Mouse (Mus musculus) c-Kit-positive CD71-positive TER-119-positive erythroid progenitor cells, embryonic 14.5 days (primary cell): Measurements from ENCODE around the gene Tbpl2.

Experiments used
- DNase-seq: peaks from one replicate; pipeline ENCODE4 v3.0.0-alpha.2; 2013; ENCODE audit warnings: low spot score

Gene Tbpl2

DNA sequence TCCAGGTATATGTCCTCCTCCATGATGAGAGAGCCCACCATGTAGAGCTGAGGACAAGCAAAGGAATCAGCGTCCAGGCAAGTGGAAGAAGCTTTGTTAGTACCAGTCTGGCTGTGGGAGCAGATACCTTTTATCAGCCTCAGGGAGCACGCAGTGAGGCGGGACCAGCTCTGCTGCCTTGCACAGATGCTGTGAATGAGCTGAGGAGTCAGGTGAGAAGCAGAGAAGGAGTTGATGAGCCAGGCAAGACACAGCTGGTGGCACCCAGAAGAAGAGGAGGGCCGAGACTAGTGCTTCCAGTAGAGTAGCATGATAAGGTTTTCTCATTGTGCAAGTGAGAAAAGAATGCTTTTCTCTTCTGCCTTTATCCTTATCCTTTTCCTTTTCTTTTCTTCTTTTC, at the start of gene Tbpl2:
Gene Tbpl2, minus strand, starts transcription at position 101 of the 400 bp plus-strand sequence.
- DNase-seq = no peak

DNA sequence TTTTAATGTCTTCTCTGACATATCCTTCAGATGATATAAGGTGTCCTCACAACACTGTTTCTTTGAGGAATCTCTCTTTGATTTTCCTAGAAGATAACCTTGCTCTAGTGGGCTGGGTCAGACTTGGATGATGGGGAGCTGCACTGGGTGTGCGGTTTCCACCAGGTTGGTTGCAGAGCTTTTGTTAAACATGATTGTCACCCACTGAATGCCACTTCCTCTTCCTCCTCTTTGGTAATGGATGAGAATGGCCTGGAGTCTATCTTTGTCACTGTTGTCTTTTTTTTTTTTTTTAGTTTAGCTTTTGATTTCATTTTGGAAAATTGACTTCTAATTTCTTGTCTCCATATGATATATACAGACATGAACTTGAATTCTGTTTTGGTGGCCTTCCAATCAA, 38.0 kb upstream of the Tbpl2 start:
- no peak for DNase-seq

DNA sequence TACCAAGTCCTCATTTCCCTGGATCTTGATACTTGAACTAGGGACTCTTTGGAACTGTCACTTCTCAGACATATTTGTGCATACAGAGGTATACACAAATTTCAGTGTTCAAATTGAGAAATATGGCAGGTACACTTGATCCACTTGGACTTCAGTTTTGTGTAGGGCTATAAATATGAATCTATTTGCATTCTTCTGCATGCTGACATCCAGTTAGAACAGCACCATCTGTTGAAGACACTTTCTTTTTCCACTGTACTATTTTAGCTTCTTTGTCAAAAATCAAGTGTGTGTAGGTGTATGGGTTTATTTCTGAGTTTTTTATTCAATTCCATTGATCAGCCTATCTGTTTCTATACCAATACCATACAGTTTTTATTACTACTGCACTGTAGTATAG, 12.7 kb upstream of the Tbpl2 start:
- no peak for DNase-seq

DNA sequence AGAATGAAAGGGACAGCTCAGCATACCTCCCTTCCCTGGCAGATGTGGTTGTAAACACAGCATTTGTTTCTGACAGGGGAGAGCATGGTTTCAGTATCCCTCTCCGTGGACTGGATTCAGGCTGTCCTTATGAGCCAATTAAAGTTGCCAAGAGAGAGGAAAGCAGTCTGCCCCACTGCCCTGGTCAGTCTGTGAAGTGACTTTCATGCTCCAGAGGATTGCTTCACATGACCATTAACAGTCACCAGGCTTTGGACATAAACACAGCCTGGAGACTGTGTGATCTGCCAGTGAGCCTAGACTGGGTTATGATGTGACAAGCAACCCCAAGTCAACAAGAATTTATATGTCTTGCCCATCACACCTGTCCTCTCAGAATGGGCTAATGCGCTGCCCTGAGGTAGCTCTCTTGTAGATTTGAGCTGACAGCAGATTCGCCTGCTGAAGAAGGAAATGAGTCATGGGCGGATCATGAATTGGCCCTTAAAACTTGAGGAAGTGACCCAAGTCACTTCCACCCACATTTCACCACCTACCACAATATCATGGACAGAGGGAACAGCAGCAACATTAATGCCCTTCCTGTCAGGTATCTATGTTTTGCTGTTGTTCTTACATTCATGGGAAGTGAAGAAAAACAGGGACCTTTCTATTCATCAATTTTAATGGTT, 7.4 kb upstream of the Tbpl2 start:
- no peak for DNase-seq

GRCm38 (mm10) chr2:24090921-24091320, 5.5 kb downstream of the Tbpl2 start:
- DNase-seq = no peak

DNA sequence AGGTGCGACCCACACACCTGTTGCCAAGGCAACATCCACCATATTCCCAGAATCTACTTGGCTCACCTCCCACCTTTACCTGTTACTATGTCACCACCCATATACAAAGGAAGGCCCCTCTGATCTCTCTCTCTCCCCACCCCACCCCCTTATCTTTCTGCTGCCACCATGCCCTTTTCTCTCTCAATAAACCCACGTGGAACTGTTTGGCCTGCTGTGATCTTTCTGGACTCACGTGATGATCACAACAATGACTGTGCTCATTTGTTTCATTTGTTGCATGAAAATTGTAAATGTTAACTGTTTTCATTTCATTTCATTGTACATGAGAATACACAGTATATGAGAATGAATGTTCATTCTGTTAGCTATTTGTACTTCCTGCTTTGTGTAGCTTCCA, 45.9 kb downstream of the Tbpl2 start:
- DNase-seq = no peak

DNA sequence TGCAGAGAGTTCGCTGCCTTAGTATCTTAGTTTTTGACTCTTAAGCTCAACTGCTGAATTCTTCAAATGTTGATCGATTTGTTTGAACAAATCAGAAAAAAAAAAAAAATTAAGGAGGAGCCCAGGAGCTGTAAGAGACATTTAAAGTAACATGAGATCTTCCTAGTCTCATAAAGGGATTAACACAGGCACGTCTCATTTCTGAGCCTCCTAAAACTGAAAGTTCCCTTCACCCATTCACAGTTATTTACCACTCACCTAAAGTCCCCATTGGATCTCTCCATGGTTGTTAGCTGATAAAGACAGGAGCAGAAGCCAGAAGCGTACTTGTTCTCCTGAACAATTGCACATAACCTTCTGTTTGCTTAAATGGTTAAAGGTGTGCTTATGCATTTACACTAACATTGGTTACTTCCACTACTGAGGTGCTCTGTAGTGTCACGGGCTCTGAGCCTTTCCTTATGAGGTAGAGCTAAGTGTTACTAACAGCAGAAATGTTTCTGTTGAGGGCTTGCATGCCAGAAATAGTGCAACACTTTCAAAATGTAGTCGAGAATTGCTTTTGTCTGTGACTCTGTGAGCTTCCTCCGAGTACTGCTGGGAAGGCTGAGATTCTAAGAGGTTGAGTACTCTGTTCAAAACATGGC, 46.9 kb downstream of the Tbpl2 start, which contains the start of gene Hnmt:
Gene Hnmt, minus strand, starts transcription at position 51 of the 647 bp plus-strand sequence.
- no peak for DNase-seq

DNA sequence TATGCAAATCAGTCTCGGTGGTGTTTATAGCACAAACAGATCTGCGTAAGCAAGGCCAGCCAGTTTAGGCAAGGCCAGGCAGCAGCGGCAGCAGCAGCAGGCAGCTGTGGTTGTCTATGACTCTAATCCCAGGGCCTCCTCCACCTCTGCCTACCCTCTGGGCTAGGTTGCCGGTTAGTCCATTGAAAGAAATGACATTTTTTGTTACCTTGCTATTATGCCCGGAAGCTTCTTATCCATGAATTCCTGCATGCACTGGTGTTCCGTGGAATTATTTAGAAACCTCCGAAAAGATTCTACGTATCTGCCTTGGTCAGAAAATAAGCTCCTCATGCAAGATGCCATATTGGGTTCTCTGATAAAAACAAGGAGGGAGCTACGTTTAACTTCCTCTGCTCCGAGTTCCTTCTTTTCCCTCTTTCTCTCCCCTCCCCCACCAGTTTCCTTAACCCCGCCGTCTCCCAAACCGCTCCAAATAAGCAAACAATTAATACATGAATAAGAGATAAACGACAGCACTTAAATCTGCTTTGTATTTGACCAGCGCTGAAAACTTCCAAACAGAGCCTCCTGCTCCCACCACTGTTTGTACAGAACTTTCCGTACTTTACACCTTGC, 47.8 kb downstream of the Tbpl2 start:
- DNase-seq = no peak

DNA sequence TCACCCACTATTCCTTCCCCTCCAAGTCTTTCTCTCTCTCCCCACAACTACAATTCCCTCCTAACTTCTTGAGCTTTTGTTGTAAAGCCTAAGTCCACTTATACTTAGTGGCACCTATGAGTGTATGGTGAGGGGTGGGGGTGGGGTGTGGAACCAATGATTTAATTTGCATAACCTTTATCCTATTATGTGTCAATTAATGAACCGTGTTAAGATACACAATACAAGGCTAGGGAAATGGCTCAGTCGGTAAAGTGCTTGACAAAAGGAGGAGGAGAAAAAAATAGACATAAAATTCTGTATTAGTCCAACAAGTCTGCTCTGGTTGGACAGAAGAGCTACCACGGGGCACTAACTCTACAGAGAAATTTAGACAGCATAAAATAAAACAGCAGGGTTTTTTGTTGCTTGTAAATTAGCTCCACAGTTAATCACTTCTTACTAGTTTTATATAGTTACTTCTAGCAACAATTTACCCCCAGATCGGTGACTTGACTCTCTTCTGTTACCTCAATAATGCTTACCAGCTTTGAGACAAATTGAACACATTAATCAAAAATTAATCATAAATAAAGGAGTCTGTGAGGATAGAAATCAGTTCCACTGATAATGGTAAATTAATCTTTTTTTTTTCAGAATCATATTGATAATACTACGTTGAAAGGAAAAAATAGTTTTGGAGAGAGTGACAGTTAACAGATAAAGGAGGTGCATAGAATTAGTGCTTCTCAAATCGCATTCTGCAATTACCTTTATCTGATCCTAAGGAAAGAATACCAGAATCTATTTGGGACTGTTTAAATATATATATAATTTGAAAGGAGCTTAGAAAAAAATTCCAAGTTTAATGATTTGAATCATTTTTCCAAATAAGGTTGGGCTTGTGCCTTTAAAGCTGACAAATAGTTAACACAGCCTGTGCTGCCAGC, 48.6 kb downstream of the Tbpl2 start:
- DNase-seq = no peak

- no peak for DNase-seq
Measured at GRCm38 (mm10) chr2:24042901-24043300, 53.5 kb downstream of the Tbpl2 start.

GRCm38 (mm10) chr2:24040531-24040930, 55.9 kb downstream of the Tbpl2 start:
- no peak for DNase-seq
